Mouse (Mus musculus): ENCODE measurements around the gene Heg1.

DNA sequence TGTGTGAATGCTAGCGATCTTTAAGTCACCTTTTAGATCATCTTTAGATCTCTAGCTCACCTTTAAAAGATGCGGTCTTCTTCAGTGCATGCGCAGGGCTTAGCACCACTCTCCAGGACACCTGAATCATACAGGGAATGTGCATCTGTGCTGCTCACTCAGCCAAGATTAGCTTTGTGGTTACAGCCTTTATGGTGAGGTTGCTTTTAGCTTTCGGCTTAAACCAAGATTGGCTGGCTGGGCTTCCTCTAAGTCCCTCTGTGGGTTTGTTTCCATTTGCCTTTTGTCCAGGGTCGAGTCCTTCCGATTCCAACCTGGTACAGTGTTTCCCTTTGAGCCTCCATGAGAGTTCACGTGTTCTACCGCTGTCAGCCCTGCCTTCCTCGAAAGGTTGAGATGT lies 20.1 kb downstream of the Heg1 start:
- TF ChIP-seq CTCF (IDR thresholded peaks at IDR 0.05; ENCODE audit: low read depth): no peak
- no peak for TF ChIP-seq EP300 (IDR thresholded peaks at IDR 0.05; ENCODE audit: low read depth)
